Mouse (Mus musculus) lung, postnatal 25 days (tissue): ENCODE results near the gene Ube2g1.
"Not testable (repeated sequence)": the region's sequence is repeated elsewhere in the genome, so short reads cannot be mapped to it uniquely, and the experiment has no call there.

Experiments
- DNase-seq: peaks from one replicate; pipeline ENCODE4 v3.0.0; 2022; ENCODE audit warnings: low spot score

Gene Ube2g1

DNA sequence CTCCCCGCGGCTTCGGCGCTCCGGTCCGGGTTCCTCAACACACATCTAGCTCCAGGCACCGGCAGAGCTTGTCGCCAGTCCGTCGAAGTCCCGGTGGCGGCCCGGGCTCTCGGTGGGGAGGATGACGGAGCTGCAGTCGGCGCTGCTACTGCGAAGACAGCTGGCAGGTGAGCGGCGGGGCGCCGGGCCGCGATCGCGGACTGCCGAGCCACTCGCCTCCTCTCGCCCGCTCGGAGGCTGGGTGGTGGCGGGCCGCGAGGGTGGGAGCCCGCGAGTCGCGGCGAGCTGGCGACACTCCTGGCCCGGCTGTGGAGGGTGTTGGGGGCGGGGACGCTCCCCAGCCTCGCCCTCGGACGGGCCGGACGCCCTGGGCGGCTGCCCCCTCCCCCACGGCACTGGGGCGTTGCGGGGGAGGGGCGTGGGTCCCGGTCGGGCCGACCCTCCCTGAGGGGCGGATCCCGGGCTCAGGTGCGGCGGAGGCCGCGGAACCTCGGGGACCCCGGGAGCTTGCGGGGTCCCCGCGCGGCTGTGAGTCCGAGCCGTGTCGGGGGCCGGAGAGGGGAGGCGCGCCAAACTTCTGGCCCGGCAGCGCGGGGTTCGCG lies 487 bp downstream of the Ube2g1 start:
- peak; percentile 85 for DNase-seq

DNA sequence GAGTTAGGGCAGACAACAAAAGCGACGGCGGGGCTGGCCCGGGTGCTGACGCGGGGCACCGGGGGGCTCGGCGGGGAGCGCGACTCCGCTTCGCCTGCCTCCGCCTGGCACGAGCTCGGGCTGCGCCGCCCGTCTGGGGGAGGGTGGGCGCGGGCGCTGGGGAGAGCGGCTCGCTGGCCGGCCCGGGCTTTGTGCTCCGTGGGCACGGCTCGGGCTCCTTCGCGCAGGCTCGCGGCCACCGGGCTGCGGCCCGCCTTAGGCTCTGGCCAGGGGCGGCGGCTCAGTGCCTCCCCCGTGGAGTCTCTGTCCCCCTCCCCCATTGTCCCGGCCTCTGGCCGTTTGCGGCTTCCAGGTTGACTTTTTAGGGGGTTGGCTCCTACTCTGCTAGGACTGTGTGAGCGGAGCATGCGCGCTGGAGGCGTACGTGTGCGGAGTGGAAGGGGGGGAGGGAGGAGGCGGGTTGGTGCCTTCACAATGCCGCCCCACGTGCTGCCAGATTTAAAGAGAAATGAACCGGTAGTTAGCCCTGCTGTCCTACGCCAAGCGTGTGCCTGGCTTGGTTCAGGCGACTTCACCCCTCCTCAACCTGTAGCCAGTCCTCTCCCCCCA lies 1.1 kb downstream of the Ube2g1 start:
- peak; percentile 94 for DNase-seq

DNA sequence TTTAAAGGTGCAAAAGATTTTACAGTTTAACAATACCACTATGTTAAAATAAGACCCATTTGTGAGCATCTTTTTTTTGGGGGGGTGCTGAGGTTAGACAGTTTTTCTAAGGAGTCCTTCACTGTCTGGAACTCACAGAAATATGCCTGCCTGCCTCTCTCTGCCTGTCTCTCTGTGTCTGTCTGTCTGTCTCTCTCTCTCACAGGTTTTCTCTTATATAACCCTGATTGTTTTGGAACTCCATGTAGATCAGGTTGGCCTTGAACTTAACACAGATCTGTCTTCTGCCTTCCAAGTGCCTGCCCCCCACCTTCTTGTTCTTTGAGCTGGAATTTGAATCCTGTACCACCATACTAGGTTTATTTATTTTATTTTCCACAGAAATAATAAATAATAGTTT lies 2.2 kb downstream of the Ube2g1 start:
- no peak for DNase-seq

DNA sequence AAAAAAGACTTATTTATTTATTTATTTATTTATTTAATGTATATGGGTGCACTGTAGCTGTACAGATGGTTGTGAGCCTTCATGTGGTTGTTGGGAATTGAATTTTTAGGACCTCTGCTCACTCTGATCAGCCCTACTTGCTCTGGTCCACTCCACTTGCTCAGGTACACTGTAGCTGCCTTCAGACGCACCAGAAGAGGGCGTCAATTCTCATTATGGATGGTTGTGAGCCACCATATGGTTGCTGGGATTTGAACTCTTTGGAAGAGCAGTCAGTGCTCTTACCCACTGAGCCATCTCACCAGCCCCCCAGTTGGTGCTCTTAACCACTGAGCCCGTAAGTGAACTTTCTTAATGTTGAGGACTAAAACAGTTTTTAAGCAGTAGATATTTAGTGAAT lies 7.3 kb downstream of the Ube2g1 start:
- DNase-seq, result not testable (repeated sequence)

DNA sequence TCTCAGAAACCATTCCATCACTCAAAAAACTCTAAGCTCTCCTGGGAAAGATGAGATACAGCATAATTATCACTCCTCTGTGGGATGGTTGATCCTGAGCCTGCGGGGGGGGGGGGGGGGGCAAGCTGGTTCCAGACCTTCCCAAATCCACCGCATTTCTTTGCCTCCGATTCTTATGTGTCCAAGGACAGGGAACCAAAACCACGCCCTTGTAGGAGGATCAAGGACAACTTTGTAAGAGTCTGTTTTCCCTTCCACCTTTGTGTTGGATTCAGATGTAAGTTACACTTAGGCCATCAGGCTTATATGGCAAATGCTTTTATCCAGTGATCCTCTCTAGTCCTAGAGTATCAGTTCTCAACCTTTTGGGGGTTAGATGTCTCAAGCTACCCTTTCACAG lies 8.8 kb downstream of the Ube2g1 start:
- no peak for DNase-seq

DNA sequence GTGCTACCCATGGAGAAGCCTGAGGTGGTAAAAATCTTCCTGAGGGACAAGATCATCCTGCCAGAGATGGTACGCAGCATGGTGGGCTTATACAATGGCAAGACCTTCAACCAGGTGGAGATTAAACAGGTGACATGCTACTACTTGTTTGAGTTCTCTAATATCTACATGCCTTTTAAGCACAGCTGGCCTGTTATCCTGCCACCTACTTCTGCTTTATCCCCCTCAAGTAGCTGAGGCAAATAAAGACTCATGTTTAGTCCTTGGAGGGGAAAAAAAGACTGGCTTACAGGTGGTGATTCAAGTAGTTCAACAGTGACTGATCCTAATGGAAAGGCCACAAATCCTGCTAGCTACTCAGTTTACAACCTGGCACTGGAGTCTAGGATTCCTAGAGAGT lies 11.4 kb downstream of the Ube2g1 start:
- DNase-seq, result no peak

DNA sequence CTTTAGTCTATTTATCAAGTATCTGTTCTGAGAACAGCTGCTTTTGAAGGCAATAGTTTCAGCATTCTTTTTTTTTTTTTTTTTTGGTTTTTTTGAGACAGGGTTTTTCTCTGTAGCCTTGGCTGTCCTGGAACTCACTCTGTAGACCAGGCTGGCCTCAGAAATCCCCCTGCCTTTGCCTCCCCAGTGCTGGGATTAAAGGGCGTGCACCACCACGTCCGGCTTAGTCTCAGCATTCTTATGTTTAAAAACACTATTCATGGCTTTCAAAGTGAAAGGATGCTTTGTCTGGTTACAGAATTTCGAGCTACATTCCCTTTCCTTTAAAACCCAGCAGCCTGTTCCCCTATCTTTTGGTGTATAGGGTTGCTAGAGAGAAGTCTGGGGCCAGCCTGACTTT lies 35.6 kb downstream of the Ube2g1 start:
- no peak for DNase-seq

DNA sequence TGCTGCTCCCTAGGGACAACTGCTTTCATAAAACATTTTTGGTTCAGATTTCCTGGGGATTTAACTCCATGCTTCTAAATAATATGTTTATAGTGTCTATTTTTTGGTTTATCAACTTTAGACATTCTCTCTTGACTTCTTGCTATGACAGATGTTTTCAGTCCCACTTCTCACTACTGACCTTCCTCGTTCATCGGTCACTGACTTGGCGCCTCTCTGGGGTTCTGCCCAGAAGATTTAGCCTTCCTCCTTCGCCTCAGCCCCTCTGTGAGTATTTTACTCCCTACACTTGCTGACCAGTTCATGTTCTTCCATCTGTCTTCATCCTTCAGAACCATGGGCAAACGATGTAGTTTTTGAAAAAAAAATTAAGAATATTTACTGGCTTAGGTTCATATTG lies 38.3 kb downstream of the Ube2g1 start:
- DNase-seq, result no peak

DNA sequence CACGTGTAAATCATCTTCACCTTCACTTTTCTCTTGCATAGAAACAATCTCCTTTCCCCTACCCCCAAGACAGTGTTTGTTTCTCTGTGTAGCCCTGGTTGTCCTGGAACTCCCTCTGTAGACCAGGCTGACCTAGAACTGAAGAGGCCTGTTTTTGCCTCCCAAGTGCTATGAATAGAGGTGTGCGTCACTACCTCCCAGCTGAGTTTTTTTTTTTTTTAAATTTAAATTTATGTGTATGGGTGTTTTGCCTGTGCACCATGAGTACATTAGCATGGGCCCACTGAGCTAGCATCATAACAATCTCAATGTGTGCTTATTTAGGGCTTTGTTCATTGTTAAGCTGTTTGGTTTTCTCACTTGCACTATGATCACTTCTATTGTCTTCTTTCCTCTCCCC lies 43.3 kb downstream of the Ube2g1 start:
- DNase-seq, result no peak

DNA sequence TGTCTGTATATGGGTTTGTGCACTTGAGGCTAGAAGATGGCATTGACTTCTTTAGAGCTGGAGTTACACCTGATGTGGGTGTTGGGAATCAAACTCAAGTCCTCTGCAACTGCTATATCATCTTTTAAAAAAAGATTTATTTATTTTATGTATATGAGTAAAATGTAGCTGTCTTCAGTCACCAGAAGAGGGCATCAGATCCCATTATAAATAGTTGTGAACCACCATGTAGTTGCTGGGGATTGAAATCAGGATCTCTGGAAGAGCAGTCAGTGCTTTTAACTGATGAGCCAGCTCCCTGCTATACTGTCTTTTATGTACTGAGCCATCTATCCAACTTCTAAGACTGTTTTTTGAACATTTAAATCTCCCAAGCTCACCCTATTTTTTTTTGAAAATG lies 52.8 kb downstream of the Ube2g1 start:
- DNase-seq, result no peak

DNA sequence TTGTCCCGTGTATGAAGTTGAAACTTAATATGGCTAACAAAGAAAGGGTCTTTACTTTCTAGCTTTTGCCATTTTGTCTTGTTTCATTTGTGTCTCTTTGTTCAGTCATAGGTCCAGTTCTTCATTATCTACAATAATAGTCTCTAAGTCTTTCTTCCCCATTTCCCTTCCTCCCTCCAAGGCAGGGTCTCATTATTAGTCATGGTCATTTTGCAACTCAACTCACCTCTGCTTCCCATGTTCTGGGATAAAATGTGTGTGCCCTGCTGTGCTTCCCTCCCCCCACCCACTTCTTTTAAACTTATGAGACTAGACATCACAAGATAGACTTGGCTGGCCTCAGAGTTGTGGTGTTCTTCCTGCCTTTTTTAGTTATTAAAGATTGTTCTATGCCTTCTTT lies 53.3 kb downstream of the Ube2g1 start:
- DNase-seq, result no peak

DNA sequence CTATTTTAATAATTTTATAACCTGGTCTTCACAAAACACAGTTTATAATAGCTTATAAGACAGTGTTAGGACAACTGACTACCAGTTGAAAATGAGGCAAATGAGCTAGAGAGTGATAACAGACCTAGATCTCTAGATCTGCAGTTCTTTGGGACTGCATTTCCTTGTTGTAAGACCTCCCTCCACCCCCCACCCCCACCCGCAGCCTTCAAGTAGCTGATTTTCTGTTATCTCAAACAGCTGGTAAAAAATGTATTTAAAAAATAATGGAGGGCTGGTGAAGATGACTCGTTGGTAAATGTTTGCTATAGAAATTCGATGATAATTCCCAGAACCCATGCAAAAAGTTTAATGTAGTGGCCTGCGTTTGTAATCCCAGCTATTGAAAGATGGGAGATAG lies 57.6 kb downstream of the Ube2g1 start:
- DNase-seq, result no peak

DNA sequence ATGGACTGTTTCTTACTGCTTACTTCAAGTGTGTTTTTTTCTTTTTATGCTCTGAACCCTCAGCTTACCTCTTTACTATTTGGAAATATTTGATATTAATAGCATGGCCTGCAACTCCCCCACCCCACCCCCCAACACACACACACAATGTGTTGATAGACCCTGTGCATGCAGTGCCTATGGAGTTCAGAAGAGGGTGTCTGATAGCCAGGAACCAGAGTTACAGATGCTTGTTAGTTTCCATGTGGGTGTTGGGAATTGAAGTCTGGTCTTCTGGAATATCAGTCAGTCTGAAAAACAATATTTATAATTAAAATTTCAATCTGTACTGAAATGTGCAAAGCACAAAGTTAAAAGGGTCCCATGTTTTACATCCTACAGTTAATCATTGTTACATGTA lies 63.6 kb downstream of the Ube2g1 start:
- no peak for DNase-seq

DNA sequence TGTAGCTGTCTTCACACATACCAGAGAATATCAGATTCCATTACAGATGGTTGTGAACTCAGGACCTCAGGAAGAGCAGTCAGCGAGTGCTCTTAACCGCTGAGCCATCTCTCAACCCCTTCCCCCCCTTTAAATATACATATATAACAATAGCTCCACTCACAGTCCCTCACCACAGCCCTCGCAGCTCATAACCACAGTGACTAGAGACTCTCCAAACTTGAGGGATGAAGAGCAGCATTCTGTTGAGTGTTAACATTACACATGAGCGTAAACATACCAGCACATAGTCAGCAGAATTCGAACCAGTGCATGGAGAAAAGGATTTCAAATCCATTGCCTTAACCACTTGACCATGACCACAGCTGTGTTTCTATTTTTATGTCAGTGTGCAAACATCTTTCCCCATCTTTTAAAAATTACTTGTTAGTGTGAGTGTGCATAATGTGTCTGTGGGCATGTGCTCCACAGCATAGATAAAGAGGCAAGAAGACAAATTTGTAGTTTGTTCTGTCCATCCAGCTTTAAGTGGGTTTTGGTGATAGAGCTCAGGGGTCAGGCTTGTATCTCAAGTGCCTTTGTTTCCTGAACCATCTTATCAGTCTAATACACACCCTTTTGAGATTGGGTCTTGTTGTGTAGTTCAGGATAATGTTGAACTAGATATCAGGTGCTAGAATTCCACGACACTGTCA lies 64.4 kb downstream of the Ube2g1 start:
- no peak for DNase-seq

DNA sequence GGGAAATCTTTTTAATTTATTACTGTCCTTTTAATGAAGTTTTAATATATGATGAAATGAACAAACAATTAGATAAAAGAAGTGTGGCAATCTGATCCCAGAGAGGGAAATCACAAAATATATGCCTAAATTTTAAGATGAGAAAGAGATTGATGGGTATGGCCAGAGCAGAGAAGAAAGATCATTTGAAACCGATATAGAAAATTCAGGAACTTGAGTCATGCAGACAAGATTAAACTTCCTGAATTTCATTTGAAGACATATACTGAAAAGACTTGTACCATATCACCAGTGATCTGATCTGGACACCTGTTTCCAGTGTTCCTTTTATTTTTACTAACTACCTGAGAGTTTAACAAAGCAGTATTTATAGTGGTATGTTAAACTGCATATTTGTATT lies 65.4 kb downstream of the Ube2g1 start:
- DNase-seq, result no peak

DNA sequence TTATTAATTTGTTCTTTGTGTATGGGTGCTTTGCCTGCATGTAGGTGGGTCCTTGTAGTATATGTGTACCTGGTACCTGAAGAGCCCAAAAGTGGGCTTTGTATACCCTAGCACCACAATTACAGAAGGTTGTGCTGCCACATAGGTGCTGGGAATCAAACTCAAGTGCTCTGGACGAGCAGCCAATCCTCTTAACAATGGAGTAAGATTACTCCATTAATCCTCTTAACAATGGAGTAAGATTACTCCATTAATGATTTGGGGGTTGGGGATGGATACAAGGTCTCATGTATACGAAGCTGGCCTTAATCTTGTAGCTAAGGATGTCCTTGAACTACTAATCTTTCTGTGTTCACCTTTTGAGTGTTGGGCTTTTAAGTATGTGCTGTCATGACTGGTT lies 68.2 kb downstream of the Ube2g1 start:
- no peak for DNase-seq

DNA sequence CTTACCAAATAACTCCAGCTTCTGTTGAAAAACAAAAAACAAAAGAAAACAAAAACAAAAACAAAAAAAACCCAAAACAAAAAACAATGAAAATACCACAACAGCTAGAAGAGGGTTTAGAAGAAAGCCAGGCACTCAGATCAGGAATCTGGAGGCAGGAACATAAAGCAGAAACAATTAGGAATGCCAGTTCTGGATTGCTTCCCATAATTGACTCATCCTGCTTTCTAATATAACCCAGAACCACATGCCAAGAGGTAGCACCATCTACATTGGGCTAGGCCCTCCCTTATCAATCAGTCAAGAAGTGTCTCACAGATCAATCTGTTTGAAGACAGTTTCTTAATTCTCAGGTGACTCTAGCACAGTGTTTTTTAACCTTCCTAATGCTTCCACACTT lies 73.6 kb downstream of the Ube2g1 start:
- no peak for DNase-seq

DNA sequence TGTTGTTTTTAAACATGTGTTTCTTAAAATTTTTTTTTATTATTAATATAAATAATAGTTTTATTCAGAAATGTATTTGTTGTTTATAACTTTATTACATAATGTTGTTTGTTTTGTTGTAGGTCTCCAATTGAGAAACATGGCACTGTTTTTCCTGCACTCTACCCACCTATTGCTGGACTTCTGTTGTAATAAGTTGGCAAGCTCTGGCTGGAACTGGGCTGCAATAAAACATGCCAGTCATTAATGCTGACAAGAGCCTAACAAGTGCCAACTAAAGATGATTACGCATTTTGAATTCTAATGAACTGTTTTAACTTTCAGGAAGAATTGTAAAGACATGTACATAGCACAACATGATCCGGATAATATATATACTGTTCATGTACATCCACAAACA lies 76.3 kb downstream of the Ube2g1 start:
- no peak for DNase-seq

DNA sequence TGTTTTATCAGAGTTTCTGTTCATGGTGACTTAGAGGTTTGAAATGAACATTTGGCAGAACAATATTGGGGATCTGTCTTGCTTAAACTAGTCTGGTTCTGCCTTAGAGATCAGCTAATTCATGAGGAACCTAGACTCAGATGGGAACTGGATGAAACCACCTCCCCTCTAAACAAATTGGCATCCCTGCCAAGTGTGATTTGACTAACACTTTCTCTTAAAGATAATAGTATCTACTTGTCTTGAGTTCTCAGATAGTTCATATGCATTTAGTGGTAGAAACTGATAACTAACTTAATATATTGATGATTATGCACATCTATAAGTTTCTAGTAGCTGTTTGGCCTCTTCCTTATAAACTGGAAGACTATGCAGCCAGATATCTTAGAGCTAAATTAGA lies 79.6 kb downstream of the Ube2g1 start:
- DNase-seq, result no peak

DNA sequence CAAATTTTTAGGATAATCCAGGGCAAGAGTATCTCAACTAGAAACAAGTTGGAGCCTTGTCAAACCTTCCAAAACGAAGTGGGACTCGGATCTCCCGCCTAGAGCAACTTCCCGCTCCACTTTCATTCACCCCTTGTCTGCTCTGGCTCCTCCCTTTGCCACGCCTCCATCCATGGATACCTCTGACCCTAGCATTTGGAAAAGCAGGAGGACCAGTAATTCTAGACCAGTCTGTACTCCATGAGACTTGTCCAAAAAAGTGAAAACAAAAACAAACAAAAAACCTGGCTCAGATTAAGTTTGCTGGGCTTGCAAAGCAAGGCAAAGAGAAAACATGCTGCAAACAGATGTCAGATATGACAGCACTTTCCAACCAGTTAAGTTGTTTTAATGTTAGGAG lies 81.2 kb downstream of the Ube2g1 start:
- DNase-seq, result no peak

DNA sequence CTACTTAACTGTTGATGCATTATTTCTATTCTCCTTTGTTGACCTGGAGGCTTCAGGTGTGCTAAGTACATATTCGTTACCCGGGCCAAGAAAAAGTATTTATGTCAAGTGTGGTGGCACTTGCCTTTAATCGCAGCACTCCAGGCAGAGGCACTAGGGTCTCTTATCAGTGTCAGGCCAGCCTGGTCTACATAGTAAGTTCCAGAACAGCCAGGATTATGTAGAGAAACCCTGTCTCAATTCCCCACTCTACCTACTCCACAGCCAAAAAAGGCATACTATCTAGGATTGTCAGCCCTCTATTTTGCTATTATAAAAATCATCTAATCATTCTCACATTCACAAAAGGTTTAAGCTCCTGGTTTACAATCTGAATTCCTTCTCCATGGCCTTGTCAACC lies 82.0 kb downstream of the Ube2g1 start:
- DNase-seq, result no peak

DNA sequence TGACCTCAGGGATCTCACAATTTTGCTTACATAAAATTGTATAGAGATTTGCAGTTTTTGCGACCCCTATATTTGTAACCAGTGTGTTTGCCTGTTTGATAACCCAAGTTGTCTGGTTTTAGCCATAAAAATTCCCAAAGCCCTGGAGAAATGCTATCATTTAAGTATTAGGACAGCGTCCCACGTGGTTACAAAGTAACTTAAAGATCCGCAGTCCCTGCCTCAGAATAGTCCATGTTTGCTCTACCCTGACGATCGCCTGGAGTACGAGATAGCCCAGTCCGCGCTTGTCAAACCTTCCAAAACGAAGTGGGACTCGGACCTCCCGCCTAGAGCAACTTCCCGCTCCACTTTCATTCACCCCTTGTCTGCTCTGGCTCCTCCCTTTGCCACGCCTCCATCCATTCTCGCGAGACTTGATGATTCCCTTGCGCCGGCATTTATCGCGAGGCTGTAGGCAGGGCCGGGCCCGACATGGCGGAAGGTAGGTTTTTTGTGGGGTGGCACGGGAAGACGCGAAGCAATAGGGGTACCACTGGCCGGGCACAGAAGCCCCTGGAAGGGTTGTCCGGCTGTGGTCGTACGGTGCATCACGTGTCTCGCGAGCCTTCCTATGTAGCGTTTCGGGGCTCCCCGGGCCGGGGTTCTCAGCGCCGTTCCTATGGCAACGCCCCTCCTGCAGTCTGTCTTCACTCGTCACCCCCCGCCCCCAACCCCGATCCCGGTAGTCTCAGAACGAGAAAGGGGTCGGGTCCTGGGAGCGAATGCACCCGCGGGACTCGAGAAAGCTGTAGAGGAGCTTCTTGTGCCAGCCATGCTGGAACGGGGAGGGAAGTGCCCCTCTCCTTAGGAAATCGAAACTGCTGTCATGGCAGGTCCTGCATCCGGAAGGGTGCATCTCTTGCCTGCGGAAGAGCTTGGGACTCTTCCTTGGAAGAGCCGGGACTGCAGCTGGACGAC lies 82.7 kb downstream of the Ube2g1 start, which contains the start of gene Ankfy1:
Ankfy1 (plus strand) TSS at position 456 of the 960 bp plus-strand sequence.
- DNase-seq, result peak; percentile 98

DNA sequence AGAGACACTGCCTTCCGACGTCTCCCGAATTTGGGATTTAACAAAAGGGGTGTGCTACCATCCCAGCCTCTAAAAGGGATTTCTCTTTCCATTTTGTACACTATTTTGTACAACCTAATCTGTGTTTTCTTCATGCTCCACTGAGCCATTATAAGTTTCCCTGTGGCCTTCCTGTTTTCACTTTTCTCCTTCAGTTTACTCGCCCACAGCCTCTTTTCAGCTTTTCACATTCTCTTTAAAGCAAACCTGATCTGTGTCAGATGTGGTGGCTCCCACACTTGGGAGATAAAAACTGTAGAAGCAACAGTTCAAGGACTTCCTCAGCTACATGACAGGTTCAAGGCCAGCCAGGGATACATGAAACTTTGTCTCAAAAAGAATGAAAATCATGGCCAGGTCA lies 85.3 kb downstream of the Ube2g1 start:
- DNase-seq, result no peak
